Mouse (Mus musculus) lung, postnatal 0 days (tissue): Measurements from ENCODE around the gene Tmprss7.

Source experiments
- CTCF ChIP-seq: IDR thresholded peaks from 2 replicates; pipeline ENCODE4 v1.5.1; 2016; ENCODE audit warnings: antibody characterized with exemption, mild to moderate bottlenecking
- EP300 ChIP-seq: IDR thresholded peaks from 2 replicates; pipeline ENCODE4 v1.6.1; 2016; ENCODE audit warnings: antibody characterized with exemption, mild to moderate bottlenecking, control low read depth

- TF ChIP-seq CTCF: no peak
- TF ChIP-seq EP300: no peak
These were observed 53.2 kb downstream of the Tmprss7 start for GRCm38 (mm10) chr16:45640070-45640762.
